Mouse (Mus musculus): Measurements from ENCODE around the gene Npas2. TPM values are rescaled to one million over a fixed set of nuclear protein-coding genes. Genes with fewer than 3 reads are reported as not detected.

The Npas2 gene
- polyA plus RNA-seq, 1 experiment = 0.91 TPM

GRCm38 (mm10) chr1:39193862-39194675 is 538 bp downstream of the Npas2 start:
- DNase-seq (ENCODE audit: low read depth in 1 of 2, low spot score in 2 of 2) = no peak
- H3K27me3 ChIP-seq (ENCODE audit: control insufficient read depth, insufficient read depth, low read length) = peaks cover 23% of the 10 kb centered on the region
- WGBS = 2% methylated on average over 75 of the region's 76 CpGs
- H3K4me1 ChIP-seq (ENCODE audit: control insufficient read depth, insufficient read depth, insufficient read length) = peaks cover 3% of the 10 kb centered on the region; the same call in 1 of the 2 replicates
- H3K4me3 ChIP-seq (ENCODE audit: extremely low read depth, insufficient read depth, insufficient read length) = peak overlapping the region; percentile 51
- no peaks in the 10 kb centered on the region for H3K36me3 ChIP-seq (ENCODE audit: control insufficient read depth, insufficient read depth, low read length)
- no peak for TF ChIP-seq CTCF (IDR thresholded peaks at IDR 0.05; ENCODE audit: extremely low read depth, insufficient read depth, insufficient read length, insufficient replicate concordance)
- TF ChIP-seq POLR2A (IDR thresholded peaks at IDR 0.05; ENCODE audit: low read depth, low read length) = no peak
- no peak overlapping the region for H3K27ac ChIP-seq (ENCODE audit: insufficient read depth, low read length)

DNA sequence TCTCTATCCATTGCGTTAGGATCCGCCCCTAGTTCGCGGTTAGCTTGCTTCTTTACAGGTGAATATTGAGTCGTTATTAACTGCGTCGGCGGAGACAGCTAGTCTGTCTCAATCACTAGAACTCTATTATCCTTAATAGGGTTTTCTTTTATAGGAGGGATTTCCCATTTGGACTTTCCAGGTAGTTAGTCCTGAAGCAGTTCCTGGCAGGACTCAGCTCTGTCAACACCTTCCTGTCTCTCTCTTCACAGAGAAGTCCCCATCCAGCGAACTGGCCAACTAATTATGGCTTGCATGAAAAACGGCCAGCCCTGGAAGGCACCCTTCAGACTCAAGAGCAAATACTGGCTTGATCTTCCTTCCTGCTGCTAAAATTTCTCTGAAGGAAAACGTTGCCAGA is 1.4 kb downstream of the Npas2 start:
- no peaks in the 10 kb centered on the region for H3K36me3 ChIP-seq (ENCODE audit: control insufficient read depth, insufficient read depth, low read length)
- H3K4me1 ChIP-seq (ENCODE audit: control insufficient read depth, insufficient read depth, insufficient read length) = peaks cover 3% of the 10 kb centered on the region; the same call in 1 of the 2 replicates
- peaks cover 23% of the 10 kb centered on the region for H3K27me3 ChIP-seq (ENCODE audit: control insufficient read depth, insufficient read depth, low read length)
- no peak for DNase-seq (ENCODE audit: low read depth in 1 of 2, low spot score in 2 of 2)
- 10% methylated on average over 11 of the region's 11 CpGs for WGBS
- H3K27ac ChIP-seq (ENCODE audit: insufficient read depth, low read length) = no peak overlapping the region
- TF ChIP-seq POLR2A (IDR thresholded peaks at IDR 0.05; ENCODE audit: low read depth, low read length) = no peak
- no peak for TF ChIP-seq CTCF (IDR thresholded peaks at IDR 0.05; ENCODE audit: extremely low read depth, insufficient read depth, insufficient read length, insufficient replicate concordance)
- no peak overlapping the region for H3K4me3 ChIP-seq (ENCODE audit: extremely low read depth, insufficient read depth, insufficient read length)

DNA sequence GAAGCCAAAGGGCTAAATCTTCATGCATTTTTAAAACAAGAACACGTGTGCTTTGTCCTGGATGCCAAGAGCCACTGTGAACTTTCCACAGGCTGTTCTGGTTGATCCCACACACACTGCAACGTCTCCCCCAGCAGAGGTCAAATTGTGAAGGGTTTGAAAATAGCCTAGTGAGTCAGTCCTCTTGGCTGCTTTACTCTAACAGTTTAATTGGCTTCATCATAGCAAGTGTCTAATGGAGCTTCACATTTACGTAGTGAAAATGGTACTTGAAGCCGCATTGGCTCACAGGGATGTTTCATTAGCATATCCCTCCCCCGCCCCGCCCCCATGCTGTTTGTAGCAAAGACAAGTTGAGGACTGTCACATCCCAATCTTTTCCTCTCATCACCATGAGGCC is 2.6 kb downstream of the Npas2 start:
- no peak for DNase-seq (ENCODE audit: low read depth in 1 of 2, low spot score in 2 of 2)
- H3K27me3 ChIP-seq (ENCODE audit: control insufficient read depth, insufficient read depth, low read length) = peaks cover 23% of the 10 kb centered on the region
- H3K4me1 ChIP-seq (ENCODE audit: control insufficient read depth, insufficient read depth, insufficient read length) = peaks cover 3% of the 10 kb centered on the region; the same call in 1 of the 2 replicates
- WGBS = 68% methylated on average over 6 of the region's 6 CpGs
- H3K4me3 ChIP-seq (ENCODE audit: extremely low read depth, insufficient read depth, insufficient read length) = no peak overlapping the region
- no peaks in the 10 kb centered on the region for H3K36me3 ChIP-seq (ENCODE audit: control insufficient read depth, insufficient read depth, low read length)
- TF ChIP-seq CTCF (IDR thresholded peaks at IDR 0.05; ENCODE audit: extremely low read depth, insufficient read depth, insufficient read length, insufficient replicate concordance) (no peak), POLR2A (IDR thresholded peaks at IDR 0.05; ENCODE audit: low read depth, low read length) (no peak)
- H3K27ac ChIP-seq (ENCODE audit: insufficient read depth, low read length) = no peak overlapping the region

DNA sequence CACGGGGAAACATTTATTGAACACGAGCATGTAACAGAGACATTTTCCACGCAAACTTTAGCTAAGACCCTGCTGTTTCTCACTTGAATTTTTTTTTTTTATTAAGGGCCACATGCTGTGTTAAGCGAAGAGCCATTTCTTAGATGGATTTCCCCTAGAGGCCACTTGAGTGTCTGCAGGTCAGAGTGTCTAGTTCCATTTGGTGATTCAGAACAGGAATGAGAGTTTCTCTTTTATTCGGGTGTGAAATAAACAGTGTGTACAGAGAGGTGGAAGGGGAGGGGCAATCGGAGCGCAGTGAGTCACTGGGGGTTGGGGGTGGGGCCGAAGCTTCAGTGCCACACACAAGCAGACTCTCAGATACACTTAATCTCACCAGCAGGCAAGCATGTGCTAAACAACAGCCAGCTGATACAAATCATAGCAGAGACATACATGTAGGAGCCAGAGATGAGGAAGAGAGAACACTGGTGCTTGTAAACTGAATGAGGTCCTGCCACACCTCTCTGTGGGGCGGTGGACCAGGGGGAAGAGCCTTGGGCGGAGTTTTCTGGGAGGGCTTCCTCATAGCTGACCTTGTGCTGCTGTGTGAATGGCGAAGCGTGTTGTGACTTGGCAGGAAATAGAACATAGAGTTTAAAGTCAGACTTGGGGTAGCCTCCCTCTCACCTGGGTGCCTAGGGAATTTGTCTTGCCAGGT is 3.3 kb downstream of the Npas2 start:
- DNase-seq (ENCODE audit: low read depth in 1 of 2, low spot score in 2 of 2) = no peak

DNA sequence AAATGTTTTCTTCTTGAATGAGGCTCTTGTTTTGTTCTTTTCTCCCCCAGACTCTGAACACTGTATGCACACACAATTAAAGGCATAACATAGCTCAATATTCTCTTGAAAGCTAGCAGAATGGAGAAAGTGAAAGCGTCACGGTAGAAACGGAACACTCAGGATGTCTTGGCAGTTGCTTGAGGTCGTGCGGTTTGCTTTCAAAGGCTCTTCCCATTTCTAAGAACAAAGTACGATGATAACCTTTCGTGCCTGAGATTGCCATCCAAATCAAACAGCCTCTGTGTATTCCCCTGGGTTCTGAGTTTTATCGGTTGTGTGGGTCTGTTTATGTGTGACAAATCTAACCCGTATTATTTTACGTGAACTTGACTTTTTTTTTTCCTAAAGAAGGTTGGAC is 11.5 kb downstream of the Npas2 start:
- no peak overlapping the region for H3K4me3 ChIP-seq (ENCODE audit: extremely low read depth, insufficient read depth, insufficient read length)
- no peak for DNase-seq (ENCODE audit: low read depth in 1 of 2, low spot score in 2 of 2)
- H3K4me1 ChIP-seq (ENCODE audit: control insufficient read depth, insufficient read depth, insufficient read length) = no peaks in the 10 kb centered on the region
- no peaks in the 10 kb centered on the region for H3K27me3 ChIP-seq (ENCODE audit: control insufficient read depth, insufficient read depth, low read length)
- 8% methylated on average over 10 of the region's 10 CpGs for WGBS
- TF ChIP-seq POLR2A (IDR thresholded peaks at IDR 0.05; ENCODE audit: low read depth, low read length) (no peak), CTCF (IDR thresholded peaks at IDR 0.05; ENCODE audit: extremely low read depth, insufficient read depth, insufficient read length, insufficient replicate concordance) (no peak)
- no peak overlapping the region for H3K27ac ChIP-seq (ENCODE audit: insufficient read depth, low read length)
- H3K36me3 ChIP-seq (ENCODE audit: control insufficient read depth, insufficient read depth, low read length) = no peaks in the 10 kb centered on the region

More for the DNA sequence above, 3.3 kb downstream of the Npas2 start:
- Histone ChIP-seq H3K4me1 (ENCODE audit: control insufficient read depth, insufficient read depth, insufficient read length) (peaks cover 3% of the 10 kb centered on the region; the same call in 1 of the 2 replicates), H3K4me3 (ENCODE audit: extremely low read depth, insufficient read depth, insufficient read length) (no peak overlapping the region), H3K36me3 (ENCODE audit: control insufficient read depth, insufficient read depth, low read length) (no peaks in the 10 kb centered on the region), H3K27ac (ENCODE audit: insufficient read depth, low read length) (no peak overlapping the region), H3K27me3 (ENCODE audit: control insufficient read depth, insufficient read depth, low read length) (peaks cover 23% of the 10 kb centered on the region)
- 40% methylated on average over 12 of the region's 12 CpGs for WGBS
- TF ChIP-seq CTCF (IDR thresholded peaks at IDR 0.05; ENCODE audit: extremely low read depth, insufficient read depth, insufficient read length, insufficient replicate concordance) = no peak
- no peak for TF ChIP-seq POLR2A (IDR thresholded peaks at IDR 0.05; ENCODE audit: low read depth, low read length)

GRCm38 (mm10) chr1:39205697-39206096 is 12.2 kb downstream of the Npas2 start:
- no peak for DNase-seq (ENCODE audit: low read depth in 1 of 2, low spot score in 2 of 2)
- Histone ChIP-seq H3K27me3 (ENCODE audit: control insufficient read depth, insufficient read depth, low read length) (no peaks in the 10 kb centered on the region), H3K27ac (ENCODE audit: insufficient read depth, low read length) (no peak overlapping the region), H3K36me3 (ENCODE audit: control insufficient read depth, insufficient read depth, low read length) (no peaks in the 10 kb centered on the region), H3K4me1 (ENCODE audit: control insufficient read depth, insufficient read depth, insufficient read length) (no peaks in the 10 kb centered on the region), H3K4me3 (ENCODE audit: extremely low read depth, insufficient read depth, insufficient read length) (no peak overlapping the region)
- 68% methylated on average over 4 of the region's 4 CpGs for WGBS
- TF ChIP-seq POLR2A (IDR thresholded peaks at IDR 0.05; ENCODE audit: low read depth, low read length) (no peak), CTCF (IDR thresholded peaks at IDR 0.05; ENCODE audit: extremely low read depth, insufficient read depth, insufficient read length, insufficient replicate concordance) (no peak)

Measured in spleen, adult 2 months (tissue).